Mouse (Mus musculus) T-helper 17 cell (primary cell): ENCODE measurements around the gene Rad9a.

Experiments
- in situ Hi-C, 2 experiments: fragments of 300-600 bp; cut with MboI, MseI; formaldehyde crosslinking; loops; 1 replicate in 1 of 2; 2 replicates in 1 of 2; pipeline ENCODE4 v1.15.1; 2025; ENCODE audit warnings: high pct_unique_total_duplicates in 2 of 2

The Rad9a gene

DNA sequence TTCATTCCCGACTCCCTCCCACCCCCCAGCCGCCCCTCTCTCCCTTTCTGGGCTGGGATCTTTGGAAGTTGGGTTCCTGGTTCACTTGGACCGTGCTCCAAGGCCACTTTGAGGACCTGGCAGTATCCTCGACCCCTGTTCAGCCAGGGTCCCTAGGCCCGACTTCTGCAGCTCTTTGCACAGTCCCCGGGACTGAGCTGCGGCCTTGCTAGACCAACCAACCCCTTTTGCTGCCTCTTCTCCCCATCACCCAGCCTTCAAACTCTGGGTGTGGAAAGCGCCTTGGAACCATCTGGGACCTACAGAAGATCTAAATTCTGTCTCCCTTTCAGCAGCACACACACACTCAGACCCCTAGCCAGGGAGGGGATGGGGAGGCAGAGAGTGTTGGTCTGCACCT lies 52.6 kb downstream of the Rad9a start:
- in situ Hi-C loops = no loop called here

- in situ Hi-C loops = no loop called here
Observed at GRCm38 (mm10) chr19:4148491-4148806, 53.0 kb downstream of the Rad9a start, which contains the start of gene Coro1b. Gene Coro1b (plus strand): TSS chr19:4148619.

DNA sequence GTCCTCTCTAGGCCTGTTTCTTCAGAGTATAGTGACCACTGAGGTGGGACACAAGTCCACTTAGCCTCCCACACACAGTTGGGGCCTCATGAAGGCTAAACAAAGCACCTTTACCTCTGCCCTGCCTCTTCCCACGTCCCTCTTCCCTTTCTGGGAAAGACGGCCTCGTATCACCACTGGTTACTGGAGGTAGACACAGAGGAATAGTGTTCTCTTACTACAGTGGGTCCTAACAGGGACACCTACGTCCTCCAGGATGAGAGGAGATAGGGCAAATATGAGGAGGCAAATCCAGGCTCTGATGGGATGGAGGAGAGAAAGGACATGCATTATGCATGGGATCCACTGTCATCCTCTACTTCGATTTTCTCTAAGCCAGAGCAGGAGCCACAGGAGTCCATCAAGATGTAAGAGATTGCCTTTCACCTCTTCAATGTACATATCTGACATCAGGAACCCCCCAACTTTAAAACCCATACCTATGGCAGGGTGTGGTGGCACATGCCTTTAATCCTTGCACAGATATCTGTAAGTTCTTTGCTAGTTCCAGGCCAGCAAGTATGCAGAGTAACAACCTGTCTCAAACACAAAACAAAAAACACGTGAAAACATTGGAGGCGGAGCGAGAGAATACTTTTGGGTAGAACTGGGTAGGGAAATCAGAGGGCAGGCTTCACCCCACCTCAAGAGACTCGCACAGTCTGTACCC lies 53.5 kb downstream of the Rad9a start:
- in situ Hi-C loops = no loop called here

GRCm38 (mm10) chr19:4147022-4147405 lies 54.4 kb downstream of the Rad9a start:
- in situ Hi-C loops = no loop called here

GRCm38 (mm10) chr19:4146366-4147021 lies 55.0 kb downstream of the Rad9a start:
- in situ Hi-C loops = no loop called here

GRCm38 (mm10) chr19:4145936-4146335 lies 55.5 kb downstream of the Rad9a start:
- in situ Hi-C loops = no loop called here
